Mouse (Mus musculus): ENCODE results near the gene Brd2. TPM values are rescaled to one million over a fixed set of nuclear protein-coding genes. Genes with fewer than 3 reads are reported as not detected.

Gene Brd2
- total RNA-seq, 2 experiments from 2014 or later, result 63.2 to 74.1 TPM

DNA sequence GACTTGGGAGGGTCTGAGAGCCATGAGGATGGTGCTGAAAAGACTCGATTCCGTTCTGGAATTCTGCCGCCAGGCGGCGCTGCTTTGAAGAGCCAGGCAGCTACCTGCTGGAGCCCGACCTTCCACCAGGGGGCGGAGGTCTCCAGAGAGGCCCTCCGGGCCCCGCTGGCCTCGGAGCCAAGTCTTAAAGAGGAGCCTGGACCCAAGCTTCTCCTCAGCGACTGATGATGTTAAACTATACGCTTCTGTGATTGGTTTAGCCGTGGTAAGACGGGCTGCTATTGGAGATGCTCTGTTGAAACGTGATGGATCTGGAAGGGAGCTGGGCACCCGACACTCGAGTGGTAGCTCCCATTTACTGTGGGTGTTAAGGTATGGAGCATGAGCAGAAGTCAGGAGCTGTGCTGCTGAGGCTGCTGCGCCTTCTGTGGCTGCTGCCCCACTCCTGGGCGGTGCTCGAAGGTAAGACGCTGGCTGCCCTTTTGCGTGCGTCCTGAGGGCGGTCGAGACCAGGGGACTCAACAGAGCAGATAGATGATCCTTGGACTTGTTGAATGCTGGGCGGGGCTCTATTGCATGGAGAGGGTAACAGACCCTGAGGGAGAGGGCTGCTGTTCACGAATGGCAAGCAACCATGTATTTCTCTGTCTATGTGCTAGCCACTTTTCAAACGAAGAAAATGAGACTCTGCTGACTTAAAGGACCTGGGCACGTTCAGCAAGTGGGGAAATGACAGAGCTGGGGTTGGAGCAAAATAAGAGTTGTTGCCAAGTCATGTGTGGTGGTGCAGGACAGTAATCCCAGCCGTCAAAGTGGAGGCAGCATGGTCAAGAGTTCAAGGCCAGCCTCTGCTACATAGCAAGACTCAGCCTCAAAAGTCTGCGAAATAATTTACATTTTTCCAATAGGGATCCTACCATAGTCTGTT lies 13.1 kb upstream of the Brd2 start:
- intact Hi-C loops (cut with DNase I), result loop anchor here (2.0 kb wide), 1 partner anchor 31 kb away; no protein-coding TSS in a partner anchor
- DNase-seq, result peak; percentile 95 to 98

- intact Hi-C loops (cut with DNase I), result loop anchor here (2.0 kb wide), 1 partner anchor 32 kb away; no protein-coding TSS in a partner anchor
- no peak for DNase-seq
These were observed 12.0 kb upstream of the Brd2 start for GRCm38 (mm10) chr17:34134451-34134850.

DNA sequence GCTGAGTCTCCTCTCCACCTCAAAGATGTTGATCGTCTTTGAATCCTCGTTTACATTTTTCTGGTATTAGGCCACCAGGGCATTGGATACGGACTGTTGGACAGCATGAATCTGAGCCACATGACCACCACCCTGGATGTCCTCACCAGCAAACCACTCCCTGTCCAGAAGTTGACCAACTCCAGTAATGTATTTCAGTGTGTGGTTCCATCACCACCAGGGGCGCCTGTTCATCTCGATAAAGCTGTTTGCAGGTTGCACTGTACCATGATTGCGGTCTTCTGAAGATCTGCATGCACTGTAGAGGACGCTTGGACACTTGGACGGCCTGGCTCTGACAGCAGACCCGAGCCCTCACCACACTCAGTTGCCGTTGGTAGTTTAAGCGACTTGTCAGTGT lies 10.9 kb upstream of the Brd2 start:
- intact Hi-C loops (cut with DNase I), result no loop called here
- DNase-seq, result no peak

DNA sequence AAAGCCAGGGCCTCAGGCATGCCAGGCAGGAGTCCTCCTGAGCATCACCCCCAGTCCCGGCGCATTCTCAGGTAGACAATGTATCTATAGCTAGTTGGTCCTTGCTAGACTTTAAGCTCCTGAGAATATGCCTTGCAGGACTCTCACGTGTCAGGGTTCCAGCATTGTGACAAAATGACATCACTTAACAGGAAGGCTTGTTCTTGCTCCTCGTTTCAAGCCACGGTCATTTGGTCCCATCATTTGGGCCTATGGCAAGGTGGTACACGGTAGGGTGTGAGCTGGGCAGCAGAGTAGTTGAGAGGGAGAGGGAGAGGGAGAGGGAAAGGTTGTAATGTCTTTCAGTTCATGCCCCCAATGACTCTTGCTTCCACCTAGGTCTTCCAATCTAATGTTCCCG lies 9.5 kb upstream of the Brd2 start:
- intact Hi-C loops (cut with DNase I), result no loop called here

DNA sequence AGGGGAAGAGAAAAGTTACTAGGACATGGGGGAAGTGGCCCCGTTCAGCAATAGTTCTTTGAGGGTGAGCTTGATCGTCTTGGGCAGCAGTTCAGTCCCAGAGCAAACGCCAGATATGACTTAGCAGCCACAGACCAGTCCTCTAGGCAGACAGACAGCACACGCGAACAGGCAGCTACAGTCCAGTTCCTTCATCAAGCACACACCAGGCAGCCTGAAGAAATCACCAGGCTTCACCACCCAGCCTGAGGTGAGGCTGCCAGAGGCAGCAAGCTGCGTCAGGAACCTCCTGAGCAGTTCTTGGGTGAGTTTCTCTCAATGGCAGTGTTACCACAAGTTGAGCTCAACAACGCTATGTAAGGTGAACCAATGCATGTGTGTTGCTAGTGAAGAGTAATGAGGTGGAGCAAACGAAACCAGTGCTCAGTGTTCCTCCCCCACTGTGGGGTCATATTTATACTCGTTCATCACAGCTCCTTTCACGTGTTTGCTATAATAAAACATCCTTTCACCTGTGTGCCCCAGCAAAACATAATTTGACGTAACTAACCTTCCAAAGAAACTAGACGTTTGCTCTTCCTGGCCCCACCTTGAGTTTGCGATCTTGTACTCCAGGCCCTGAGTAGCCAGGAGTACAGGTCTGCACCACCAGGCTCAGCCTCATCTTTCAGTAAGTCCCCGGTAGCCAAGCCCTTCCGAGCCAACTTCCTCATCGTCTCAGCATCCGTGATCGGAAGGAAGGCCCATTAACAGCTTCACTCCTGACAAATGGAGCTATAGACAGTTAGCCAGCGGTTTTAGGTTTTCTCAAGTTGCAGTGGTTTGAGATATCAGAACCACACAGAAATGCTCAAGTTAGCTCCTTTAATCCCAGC lies 7.9 kb upstream of the Brd2 start:
- intact Hi-C loops (cut with DNase I), result no loop called here
- DNase-seq, result no peak

More for the DNA sequence above, 9.5 kb upstream of the Brd2 start:
- DNase-seq, result no peak

DNA sequence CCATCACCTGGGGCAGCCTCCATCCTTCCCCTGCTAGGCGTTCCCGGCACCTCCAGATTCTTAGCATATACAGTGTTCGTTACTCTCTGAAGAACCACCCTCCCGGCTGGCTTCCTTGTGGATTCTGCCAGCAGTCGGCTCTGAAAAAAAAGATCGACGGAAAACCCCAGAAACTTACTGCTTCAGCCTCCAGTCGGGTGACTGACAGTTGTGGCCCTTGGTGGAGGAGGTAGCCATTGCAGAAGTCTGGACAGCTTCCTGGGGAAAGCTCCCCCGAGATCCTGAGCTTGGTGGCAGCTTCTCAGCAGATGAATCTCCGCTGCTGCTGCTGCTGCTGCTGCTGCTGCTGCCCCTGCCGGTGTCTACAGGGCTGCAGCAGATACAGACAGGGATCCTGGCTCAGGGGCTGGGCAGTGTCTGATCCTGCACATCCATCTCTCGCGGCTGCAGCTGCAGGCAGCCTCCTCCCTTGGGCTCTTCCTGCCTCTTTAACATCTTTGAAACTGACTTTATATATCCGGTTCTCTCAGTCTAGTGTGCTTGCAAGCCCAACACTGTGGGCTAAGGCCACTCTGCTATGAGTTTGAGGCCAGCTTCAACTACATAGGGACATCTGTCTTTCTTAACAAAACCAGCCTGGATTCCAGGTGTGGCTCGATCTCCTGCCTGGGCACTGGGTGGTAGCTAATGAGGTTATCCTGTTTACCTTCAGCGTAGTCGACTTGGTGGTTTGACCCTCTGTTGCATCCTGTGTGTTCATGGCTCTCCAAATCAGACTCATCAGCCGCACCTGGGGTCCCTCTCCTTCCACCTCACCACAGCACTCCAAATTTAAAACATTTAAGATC lies 6.7 kb upstream of the Brd2 start:
- no peak for DNase-seq
- intact Hi-C loops (cut with DNase I), result no loop called here

GRCm38 (mm10) chr17:34128264-34128937 lies 6.0 kb upstream of the Brd2 start:
- no peak for DNase-seq
- intact Hi-C loops (cut with DNase I), result no loop called here

DNA sequence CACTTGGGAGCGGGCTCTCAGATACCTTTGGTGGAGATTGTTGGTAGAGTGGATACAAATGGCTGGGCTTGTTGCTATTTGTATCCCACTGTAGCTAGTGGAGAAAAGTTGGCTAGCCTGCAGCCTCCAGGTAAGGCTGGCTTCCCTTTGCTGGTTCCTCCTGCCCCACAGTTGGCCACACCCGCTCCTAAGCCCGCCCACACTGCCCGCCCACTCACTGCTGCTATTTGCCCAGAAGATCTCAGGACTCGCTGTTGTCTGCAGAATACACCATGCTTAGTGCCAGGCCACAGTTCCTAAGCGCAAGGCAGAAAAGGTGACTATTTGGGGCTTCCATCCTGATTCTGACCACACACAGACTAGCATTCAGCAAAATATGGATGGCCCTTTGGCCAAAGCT lies 5.0 kb upstream of the Brd2 start:
- intact Hi-C loops (cut with DNase I), result no loop called here
- DNase-seq, result no peak

DNA sequence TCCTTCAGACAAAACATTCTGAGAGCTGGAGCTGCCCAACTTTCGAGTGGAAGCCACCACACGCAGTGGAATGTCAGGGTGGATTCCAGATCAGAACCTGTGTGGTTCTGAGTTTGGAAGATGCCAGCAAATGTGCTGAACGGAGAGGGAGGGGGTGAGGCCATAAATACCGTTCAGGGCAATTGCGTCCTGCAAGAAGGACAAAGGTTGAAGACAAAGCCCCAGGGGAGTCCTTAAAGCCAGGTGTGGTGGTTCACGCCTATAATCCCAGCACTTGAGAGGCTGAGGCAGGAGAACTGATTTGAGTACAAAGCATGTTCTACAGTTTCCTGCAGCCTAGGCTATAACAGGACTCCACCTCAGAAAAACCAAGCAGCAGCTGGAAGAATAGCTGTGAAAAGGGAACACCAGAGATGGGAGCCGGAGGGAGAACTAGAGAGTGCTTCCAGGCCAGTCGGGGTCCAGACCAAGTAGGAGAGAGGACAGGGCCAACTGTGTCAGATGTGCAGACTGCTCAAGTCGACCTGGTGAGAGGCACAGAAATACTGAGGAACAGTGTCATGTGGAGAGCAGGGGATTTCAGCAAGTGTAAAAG lies 4.5 kb upstream of the Brd2 start:
- intact Hi-C loops (cut with DNase I), result no loop called here

GRCm38 (mm10) chr17:34124649-34125048 lies 2.2 kb upstream of the Brd2 start:
- intact Hi-C loops (cut with DNase I), result no loop called here
- no peak for DNase-seq

More for the DNA sequence above, 4.5 kb upstream of the Brd2 start:
- no peak for DNase-seq

GRCm38 (mm10) chr17:34123518-34123917 lies 1.1 kb upstream of the Brd2 start:
- intact Hi-C loops (cut with DNase I), result no loop called here
- DNase-seq, result no peak

DNA sequence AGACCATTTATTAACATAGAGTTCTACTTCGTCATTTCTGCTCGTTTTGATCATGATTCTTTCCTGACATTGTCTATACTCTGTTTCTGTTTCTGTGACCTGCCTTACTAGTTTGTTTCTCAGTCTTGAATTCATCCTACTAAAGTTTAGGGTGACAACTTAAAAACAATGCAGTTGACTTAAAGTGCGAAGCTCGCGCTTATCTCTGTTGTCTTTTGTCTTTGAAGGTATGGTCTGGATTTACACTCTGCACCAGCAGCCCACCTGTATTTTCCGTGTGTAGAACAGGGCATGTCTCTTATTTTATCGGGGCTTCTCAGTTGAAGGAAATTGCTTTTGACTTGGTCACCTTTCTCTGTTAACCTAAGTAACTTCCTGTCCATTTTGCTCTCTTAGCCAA lies 677 bp upstream of the Brd2 start:
- intact Hi-C loops (cut with DNase I), result no loop called here
- no peak for DNase-seq

GRCm38 (mm10) chr17:34121879-34122187 lies 601 bp downstream of the Brd2 start:
- intact Hi-C loops (cut with DNase I), result no loop called here
- DNase-seq, result peak; percentile 66 to 73

- intact Hi-C loops (cut with DNase I), result no loop called here
- DNase-seq, result peak; percentile 87
These were observed 1.1 kb downstream of the Brd2 start for GRCm38 (mm10) chr17:34121172-34121878.

DNA sequence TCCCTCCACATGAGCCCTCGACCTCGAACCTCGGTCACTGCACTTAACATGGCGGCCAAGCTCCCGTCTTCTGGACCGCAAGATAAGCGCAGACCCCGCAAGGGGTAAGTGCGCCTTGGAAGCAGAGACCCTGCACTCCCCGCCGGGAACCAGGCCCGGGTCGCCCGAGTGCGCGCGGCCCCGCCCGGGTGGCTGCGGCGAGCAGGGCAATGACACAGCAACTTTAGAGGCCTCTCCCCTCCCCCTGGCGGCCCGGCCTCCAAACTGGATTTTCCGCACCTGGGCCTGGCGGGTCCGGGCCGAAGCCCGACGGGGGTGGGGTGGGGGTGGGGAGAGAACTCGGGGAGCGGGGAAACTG lies 1.6 kb downstream of the Brd2 start:
- peak; percentile 85 to 88 for DNase-seq
- intact Hi-C loops (cut with DNase I), result no loop called here

GRCm38 (mm10) chr17:34120180-34120723 lies 2.2 kb downstream of the Brd2 start:
- DNase-seq, result peak; percentile 81 to 92
- intact Hi-C loops (cut with DNase I), result no loop called here

DNA sequence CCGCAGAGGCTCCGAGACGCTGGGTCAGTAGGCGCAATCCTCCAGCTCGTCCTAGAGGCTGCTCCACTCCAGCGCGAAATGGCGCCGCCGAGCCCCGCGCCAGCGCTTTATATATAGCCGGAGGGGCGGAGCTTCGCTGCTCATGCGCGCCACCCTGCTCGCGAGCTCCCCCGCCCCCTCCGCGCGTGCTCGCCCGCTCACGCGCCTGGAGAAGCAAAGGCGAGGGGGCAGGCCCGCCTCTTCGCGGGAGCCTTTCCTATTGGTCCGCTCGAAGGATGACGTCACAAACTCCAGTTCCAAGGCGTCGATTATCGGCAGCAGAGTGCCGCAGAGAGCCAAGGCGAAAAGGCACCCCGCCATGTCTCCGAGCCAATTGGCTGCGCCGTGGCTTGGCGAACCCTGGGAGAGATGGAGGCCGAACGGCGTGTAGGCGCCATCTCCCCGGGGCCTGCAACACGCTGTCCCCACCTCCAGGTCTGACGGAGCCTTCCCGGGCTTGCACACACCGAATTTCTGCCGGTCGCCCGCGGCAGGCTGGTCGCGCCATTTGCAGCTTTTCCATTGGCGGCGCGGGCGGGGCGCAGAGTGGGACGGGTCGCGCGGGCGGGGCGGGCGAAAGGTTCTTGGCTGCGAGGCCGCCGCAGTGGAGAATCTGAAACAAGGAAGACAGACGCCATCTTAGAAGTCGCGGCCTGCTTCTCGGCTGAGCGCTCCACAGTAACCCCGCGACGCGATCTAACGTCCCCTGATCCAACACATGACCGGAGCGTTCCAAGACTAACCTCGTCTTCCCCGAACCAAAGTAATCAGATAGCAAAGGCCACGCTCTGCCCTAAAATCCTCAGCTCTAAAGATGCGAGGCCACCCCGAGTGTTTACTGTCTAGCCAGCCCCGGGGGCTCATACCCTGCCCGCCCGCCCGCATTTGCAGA lies 2.9 kb downstream of the Brd2 start, which contains the start of gene H2-DMa:
H2-DMa (plus strand) TSS at position 293 of the 931 bp plus-strand sequence.
- intact Hi-C loops (cut with DNase I), result loop anchor here (10.0 kb wide), 2 partner anchors 1035 to 1125 kb away; partner anchors contain the start of gene Ddx39b
- DNase-seq, result peak; percentile 98 to 99
